Mouse (Mus musculus): ENCODE measurements around the gene Bcl2l10. TPM values are rescaled to one million over a fixed set of nuclear protein-coding genes. Genes with fewer than 3 reads are reported as not detected.

The Bcl2l10 gene
- polyA plus RNA-seq, 1 experiment from 2014 or later, result not detected

GRCm38 (mm10) chr9:75384337-75384962 is 36.9 kb downstream of the Bcl2l10 start:
- no peak for DNase-seq (ENCODE audit: extremely low spot score, low spot score)
- Histone ChIP-seq H3K4me1 (no peaks in the 10 kb centered on the region), H3K27me3 (ENCODE audit: poor library complexity, severe bottlenecking) (no peaks in the 10 kb centered on the region), H3K36me3 (replicated peaks) (peaks cover 45% of the 10 kb centered on the region), H3K27ac (no peak overlapping the region), H3K4me3 (no peak overlapping the region), H3K9me3 (no peaks in the 10 kb centered on the region)
- WGBS, result 86% methylated on average over 3 of the region's 3 CpGs

- Histone ChIP-seq H3K36me3 (replicated peaks) (peaks cover 55% of the 10 kb centered on the region), H3K4me1 (no peaks in the 10 kb centered on the region), H3K27me3 (ENCODE audit: poor library complexity, severe bottlenecking) (no peaks in the 10 kb centered on the region), H3K4me3 (no peak overlapping the region), H3K9me3 (no peaks in the 10 kb centered on the region), H3K27ac (no peak overlapping the region)
- DNase-seq (ENCODE audit: extremely low spot score, low spot score), result no peak
- 86% methylated on average over 9 of the region's 9 CpGs for WGBS
Measured at GRCm38 (mm10) chr9:75385218-75385974, 37.8 kb downstream of the Bcl2l10 start.

DNA sequence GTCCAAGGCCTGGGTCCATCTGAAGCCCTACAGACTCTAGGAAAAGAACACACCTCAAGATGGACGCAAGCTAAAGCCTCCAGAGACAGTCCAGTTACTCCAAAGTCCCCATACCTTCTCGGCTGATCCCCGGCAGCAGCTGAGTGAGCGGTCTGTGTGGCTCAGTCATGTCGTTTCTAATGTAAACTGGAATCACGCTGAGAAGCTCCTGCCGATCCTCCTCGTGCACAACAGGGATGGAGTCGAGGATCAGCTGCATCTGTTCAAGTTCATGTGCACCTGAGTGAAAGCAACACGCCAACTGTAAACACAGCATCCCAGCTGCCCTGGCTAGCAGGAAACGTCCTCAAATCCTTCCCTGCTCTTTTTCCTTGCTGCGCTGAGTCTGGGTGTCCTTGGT is 45.7 kb downstream of the Bcl2l10 start:
- DNase-seq (ENCODE audit: extremely low spot score, low spot score), result no peak
- no peaks in the 10 kb centered on the region for H3K27me3 ChIP-seq (ENCODE audit: poor library complexity, severe bottlenecking)
- no peak overlapping the region for H3K27ac ChIP-seq
- H3K4me3 ChIP-seq, result no peak overlapping the region
- H3K9me3 ChIP-seq, result no peaks in the 10 kb centered on the region
- no peaks in the 10 kb centered on the region for H3K4me1 ChIP-seq
- H3K36me3 ChIP-seq (replicated peaks), result peaks cover 100% of the 10 kb centered on the region
- WGBS, result 85% methylated on average over 12 of the region's 12 CpGs

DNA sequence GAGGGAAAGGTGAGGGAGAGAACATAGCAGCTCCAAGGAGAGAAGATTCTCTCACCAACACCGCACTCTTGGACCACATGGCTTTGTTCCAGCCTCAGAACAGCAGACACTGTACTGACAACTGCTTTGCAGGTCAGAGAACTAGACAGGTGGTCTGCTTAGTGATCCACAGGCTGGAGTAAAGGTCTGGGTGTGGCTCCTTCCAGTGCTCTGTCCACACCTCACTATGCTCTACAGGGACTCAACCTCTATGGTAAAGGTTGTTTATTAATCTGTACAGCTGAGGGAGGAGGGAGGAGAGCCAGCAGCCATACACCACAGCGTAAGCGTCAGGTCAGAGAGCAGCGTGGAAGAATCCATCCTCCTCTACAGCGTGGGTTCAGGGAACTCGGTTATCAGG is 48.4 kb downstream of the Bcl2l10 start:
- H3K36me3 ChIP-seq (replicated peaks), result peaks cover 86% of the 10 kb centered on the region
- DNase-seq (ENCODE audit: extremely low spot score, low spot score), result no peak
- 94% methylated on average over 6 of the region's 6 CpGs for WGBS

DNA sequence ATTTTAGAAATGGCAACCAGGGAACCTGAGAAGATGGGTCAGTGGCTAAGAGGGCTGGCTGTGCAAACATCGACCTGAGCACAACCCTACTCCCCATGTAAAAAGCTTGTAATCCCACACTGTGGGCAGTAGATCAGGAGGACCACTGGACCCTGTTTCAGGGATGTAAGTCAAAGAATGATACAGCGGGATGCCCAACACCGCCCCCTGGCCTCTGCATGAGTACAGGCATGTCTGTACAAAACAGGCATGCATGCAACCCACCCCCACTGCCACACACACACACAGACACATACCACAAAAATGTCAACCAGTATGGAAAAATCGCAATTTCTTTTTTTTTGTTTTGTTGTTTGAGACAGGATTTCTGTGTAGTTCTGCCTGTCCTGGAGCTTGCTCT is 51.5 kb downstream of the Bcl2l10 start:
- peaks cover 55% of the 10 kb centered on the region for H3K36me3 ChIP-seq (replicated peaks)
- 96% methylated on average over 4 of the region's 4 CpGs for WGBS
- DNase-seq (ENCODE audit: extremely low spot score, low spot score), result no peak

More for the DNA sequence above, 48.4 kb downstream of the Bcl2l10 start:
- Histone ChIP-seq H3K4me1 (no peaks in the 10 kb centered on the region), H3K4me3 (no peak overlapping the region), H3K9me3 (no peaks in the 10 kb centered on the region), H3K27me3 (ENCODE audit: poor library complexity, severe bottlenecking) (no peaks in the 10 kb centered on the region), H3K27ac (no peak overlapping the region)

GRCm38 (mm10) chr9:75400639-75401038 is 53.1 kb downstream of the Bcl2l10 start:
- Histone ChIP-seq H3K4me1 (peaks cover 39% of the 10 kb centered on the region), H3K4me3 (no peak overlapping the region), H3K9me3 (no peaks in the 10 kb centered on the region), H3K27me3 (ENCODE audit: poor library complexity, severe bottlenecking) (no peaks in the 10 kb centered on the region), H3K36me3 (replicated peaks) (peaks cover 39% of the 10 kb centered on the region), H3K27ac (no peak overlapping the region)
- DNase-seq (ENCODE audit: extremely low spot score, low spot score), result no peak
- WGBS, result 91% methylated on average over 5 of the region's 5 CpGs

More for the DNA sequence above, 51.5 kb downstream of the Bcl2l10 start:
- Histone ChIP-seq H3K4me1 (peaks cover 24% of the 10 kb centered on the region), H3K27me3 (ENCODE audit: poor library complexity, severe bottlenecking) (no peaks in the 10 kb centered on the region), H3K9me3 (no peaks in the 10 kb centered on the region), H3K4me3 (no peak overlapping the region), H3K27ac (no peak overlapping the region)

Other genes starting within 250 kb of the Bcl2l10 start
- gene Myo5c, start 115.7 kb upstream of the Bcl2l10 start, polyA plus RNA-seq (2016; fragmentation: Nextera tagmentation; extraction: Ambion mirVana), result 0.61 and 1.1 TPM in 2 replicates
- gene Gnb5, start 41.5 kb upstream of the Bcl2l10 start, polyA plus RNA-seq (2016; fragmentation: Nextera tagmentation; extraction: Ambion mirVana), result 24.0 and 27.9 TPM in 2 replicates
- 132 and 144 TPM in 2 replicates for gene Mapk6, start 62.2 kb downstream of the Bcl2l10 start, polyA plus RNA-seq (2016; fragmentation: Nextera tagmentation; extraction: Ambion mirVana)
- gene Leo1, start 93.8 kb downstream of the Bcl2l10 start, polyA plus RNA-seq (2016; fragmentation: Nextera tagmentation; extraction: Ambion mirVana), result 56.8 and 59.6 TPM in 2 replicates
- 85.5 and 89.7 TPM in 2 replicates for gene Tmod3, start 211.9 kb downstream of the Bcl2l10 start, polyA plus RNA-seq (2016; fragmentation: Nextera tagmentation; extraction: Ambion mirVana)

All from forebrain, embryonic 10.5 days (tissue).